Mouse (Mus musculus) myocyte (in vitro differentiated cells): Measurements from ENCODE around the gene Pusl1.

Experiments used
- E2F4 ChIP-seq: IDR thresholded peaks from one replicate; pipeline ENCODE4 v1.6.1; 2011; ENCODE audit warnings: mild to moderate bottlenecking, control low read depth, moderate library complexity; ENCODE audit not compliant: insufficient read depth
- MAX ChIP-seq: IDR thresholded peaks from one replicate; pipeline ENCODE4 v1.6.1; 2011; ENCODE audit warnings: low read depth, mild to moderate bottlenecking, control low read depth
- MYOD1 ChIP-seq, 3 experiments: IDR thresholded peaks; one replicate each; pipeline ENCODE4 v1.6.1; 2011; ENCODE audit warnings: control low read depth in 2 of 3, low read depth in 2 of 3, mild to moderate bottlenecking in 2 of 3, moderate library complexity in 1 of 3; ENCODE audit not compliant: insufficient read length in 2 of 3, control insufficient read depth in 1 of 3
- MYOG ChIP-seq, 3 experiments: IDR thresholded peaks; one replicate each; pipeline ENCODE4 v1.6.1; 2011; ENCODE audit warnings: control low read depth in 2 of 3, low read depth in 2 of 3, mild to moderate bottlenecking in 2 of 3; ENCODE audit not compliant: insufficient read length in 2 of 3, control insufficient read depth in 1 of 3, insufficient read depth in 1 of 3
- POLR2A ChIP-seq: IDR thresholded peaks from one replicate; pipeline ENCODE4 v1.6.1; 2011; ENCODE audit warnings: low read depth, mild to moderate bottlenecking, control low read depth, moderate library complexity; ENCODE audit not compliant: insufficient read length
- TCF12 ChIP-seq: IDR thresholded peaks from one replicate; pipeline ENCODE4 v1.6.1; 2011; ENCODE audit warnings: mild to moderate bottlenecking, control low read depth; ENCODE audit not compliant: poor library complexity, insufficient read depth, severe bottlenecking
- USF1 ChIP-seq: IDR thresholded peaks from one replicate; pipeline ENCODE4 v1.6.1; 2011; ENCODE audit warnings: low read depth, mild to moderate bottlenecking, control low read depth, moderate library complexity

DNA sequence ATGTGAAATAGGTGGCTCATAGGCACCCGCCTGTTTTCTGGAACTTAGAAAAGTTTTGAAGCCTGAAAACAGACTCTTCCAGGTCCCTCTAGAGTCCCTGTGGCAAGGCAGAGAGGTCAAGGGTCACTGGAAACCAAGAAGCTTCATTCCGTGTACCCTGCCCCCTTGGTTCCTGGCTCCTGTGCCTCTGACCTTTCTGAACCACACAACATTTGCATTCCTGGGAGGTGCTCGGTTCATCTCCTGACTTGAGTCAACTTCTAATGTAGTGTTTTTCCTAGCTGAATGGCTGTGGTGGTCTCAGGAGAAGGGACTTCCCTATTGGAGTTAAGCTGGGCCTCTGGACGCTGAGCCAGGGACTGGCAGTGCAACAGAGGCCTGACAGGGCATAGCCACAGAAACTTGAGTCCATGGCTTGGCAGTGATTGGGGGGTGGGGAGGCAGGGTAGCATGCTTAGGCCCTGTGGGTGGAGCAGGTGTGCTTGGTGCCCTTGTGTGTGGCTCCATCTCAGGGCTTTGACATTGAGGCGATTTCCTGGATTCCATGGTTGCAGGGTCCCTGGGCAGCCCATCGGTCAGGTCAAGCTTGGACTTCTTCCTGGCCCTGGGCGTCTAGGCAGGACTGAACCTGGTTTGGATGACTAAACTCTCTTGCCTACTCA, 43.0 kb downstream of the Pusl1 start:
- no peak for TF ChIP-seq MAX
- no peak for TF ChIP-seq TCF12
- no peak for TF ChIP-seq USF1
- TF ChIP-seq MYOG (IDR thresholded peaks at IDR 0.05; ENCODE audit: control insufficient read depth in 1 of 3, insufficient read depth in 1 of 3, insufficient read length in 2 of 3, low read depth in 2 of 3): peak in 2 of 3 experiments; percentile 34 to 86
- TF ChIP-seq E2F4: no peak
- no peak for TF ChIP-seq POLR2A
- peak in 2 of 3 experiments; percentile 59 to 93 for TF ChIP-seq MYOD1 (IDR thresholded peaks at IDR 0.05; ENCODE audit: control insufficient read depth in 1 of 3, insufficient read length in 2 of 3, low read depth in 2 of 3)
